Mouse (Mus musculus) C2C12 (cell line): Measurements from ENCODE around the gene 6820408C15Rik. TPM values are rescaled to one million over a fixed set of nuclear protein-coding genes. Genes with fewer than 3 reads are reported as not detected.

Experiments used
- H3K27me3 ChIP-seq: one replicate; pipeline ENCODE4 v1.6.1; 2011; ENCODE audit not compliant: control insufficient read depth, insufficient read depth, insufficient read length
- H3K36me3 ChIP-seq: one replicate; pipeline ENCODE4 v1.6.1; 2011; ENCODE audit not compliant: control insufficient read depth, insufficient read depth
- H3K4me3 ChIP-seq: one replicate; pipeline ENCODE4 v1.5.1; 2011; ENCODE audit warnings: mild to moderate bottlenecking, control low read depth; ENCODE audit not compliant: poor library complexity, insufficient read depth, severe bottlenecking
- H3K79me2 ChIP-seq: one replicate; pipeline ENCODE4 v1.6.1; 2011; ENCODE audit not compliant: control insufficient read depth, insufficient read depth
- H3K79me3 ChIP-seq: one replicate; pipeline ENCODE4 v1.6.1; 2011; ENCODE audit warnings: low read depth, control low read depth
- H3ac ChIP-seq: one replicate; pipeline ENCODE3; 2011; ENCODE audit warnings: low read depth; ENCODE audit not compliant: control insufficient read depth, insufficient read length
- CEBPB ChIP-seq: IDR thresholded peaks from one replicate; pipeline ENCODE4 v1.6.1; 2011; ENCODE audit warnings: low read depth, mild to moderate bottlenecking, control low read depth, moderate library complexity
- CTCF ChIP-seq: IDR thresholded peaks from one replicate; pipeline ENCODE4 v1.5.1; 2011; ENCODE audit not compliant: control insufficient read depth, insufficient read depth, insufficient read length
- FOSL1 ChIP-seq: IDR thresholded peaks from one replicate; pipeline ENCODE4 v1.8.0; 2011; ENCODE audit warnings: mild to moderate bottlenecking, low read length; ENCODE audit not compliant: poor library complexity, insufficient read depth, severe bottlenecking
- MAX ChIP-seq: IDR thresholded peaks from one replicate; pipeline ENCODE4 v1.6.1; 2011; ENCODE audit warnings: mild to moderate bottlenecking, control low read depth
- MYOD1 ChIP-seq: IDR thresholded peaks from one replicate; pipeline ENCODE4 v1.6.1; 2011; ENCODE audit warnings: low read depth; ENCODE audit not compliant: control insufficient read depth, insufficient read length
- MYOG ChIP-seq: IDR thresholded peaks from one replicate; pipeline ENCODE4 v1.6.1; 2011; ENCODE audit not compliant: control insufficient read depth, insufficient read length; ENCODE audit errors: extremely low read depth
- USF1 ChIP-seq: IDR thresholded peaks from one replicate; pipeline ENCODE4 v1.6.1; 2011; ENCODE audit warnings: low read depth, mild to moderate bottlenecking, control low read depth, moderate library complexity
- polyA plus RNA-seq: library from polyadenylated mRNA; unstranded; fragments of >200 nt; fragmentation: generic; extraction: Trizol; gene quantifications from one replicate; pipeline ENCODE4 v1.2.1, GENCODE M21; 2012; ENCODE audit warnings: missing spikeins

Gene 6820408C15Rik
- polyA plus RNA-seq, 1 experiment, result 0.09 TPM

DNA sequence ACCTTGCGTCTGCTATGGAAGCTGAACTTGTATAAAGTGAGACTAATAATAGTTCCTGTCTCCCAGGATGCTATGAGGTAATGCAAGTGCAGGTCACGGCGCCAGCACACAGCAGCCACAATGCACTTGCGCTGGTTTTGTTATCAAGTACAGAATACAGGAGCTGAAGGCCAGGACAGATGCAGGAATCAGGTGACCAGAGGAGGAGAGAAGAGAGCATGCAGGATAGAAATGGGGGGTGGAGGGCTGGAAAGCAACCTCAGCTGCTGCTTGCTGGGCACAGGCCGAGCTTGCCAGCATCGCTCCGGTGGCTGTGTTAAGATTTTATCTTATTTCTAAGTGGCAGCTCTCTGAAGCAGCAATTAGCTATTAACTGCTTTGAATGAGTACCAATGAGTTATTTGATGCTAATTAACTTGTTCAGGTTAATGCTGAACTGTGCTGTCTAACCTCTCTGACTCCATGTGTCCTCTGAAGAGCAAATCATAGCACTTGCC is 21.1 kb downstream of the 6820408C15Rik start:
- TF ChIP-seq FOSL1 (no peak), CEBPB (no peak), USF1 (no peak), MYOD1 (no peak), CTCF (no peak), MAX (no peak), MYOG (no peak)

DNA sequence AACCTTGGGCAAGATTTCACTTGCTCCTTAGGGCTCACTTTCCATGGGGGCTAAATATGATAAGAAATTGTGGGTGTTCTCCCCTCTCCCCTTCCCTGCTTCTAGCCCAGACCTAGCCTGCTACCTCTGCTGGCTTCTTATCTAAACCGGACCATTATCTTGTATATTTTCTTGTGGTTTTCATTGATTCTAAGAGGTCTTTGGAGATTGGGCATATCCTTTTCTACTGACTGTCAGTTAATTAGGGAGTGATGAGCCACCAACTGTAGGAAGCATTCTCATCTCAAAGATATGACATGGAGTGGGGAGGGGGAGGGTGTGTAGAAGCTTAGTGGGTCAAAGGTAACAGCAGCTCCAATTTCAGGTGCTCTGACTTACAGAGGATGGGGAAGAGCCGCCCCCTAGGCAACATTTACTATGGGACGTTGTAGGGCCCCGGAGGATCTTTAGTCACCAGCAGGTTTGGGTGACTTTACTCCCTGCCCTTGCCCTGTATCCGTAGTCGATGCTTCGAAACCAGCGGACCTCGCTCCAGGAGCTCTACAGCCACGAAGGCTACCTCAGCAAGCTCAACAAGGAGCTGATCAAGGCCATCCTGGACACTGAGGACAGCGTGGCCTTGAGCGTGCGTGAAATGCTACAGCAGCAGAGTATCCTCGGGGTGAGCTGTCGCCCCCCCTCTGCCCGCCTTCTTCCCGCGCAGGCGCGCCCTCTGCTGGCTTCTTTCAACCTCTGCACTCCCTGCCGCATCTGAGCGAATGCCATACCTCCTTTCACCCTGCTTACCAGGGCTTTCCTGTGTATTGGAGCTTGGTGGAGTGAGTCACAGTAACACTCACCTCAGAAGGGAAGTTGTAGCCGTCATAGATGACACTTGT is 21.8 kb downstream of the 6820408C15Rik start:
- Histone ChIP-seq H3K36me3 (no peaks in the 10 kb centered on the region), H3K27me3 (no peaks in the 10 kb centered on the region), H3K79me3 (no peaks in the 10 kb centered on the region), H3ac (peak overlapping the region; percentile 67), H3K4me3 (no peak overlapping the region), H3K79me2 (no peaks in the 10 kb centered on the region)
- peak; percentile 94 for TF ChIP-seq CTCF
- TF ChIP-seq MYOD1, result no peak

More for the DNA sequence above, 21.1 kb downstream of the 6820408C15Rik start:
- no peaks in the 10 kb centered on the region for H3K27me3 ChIP-seq
- no peaks in the 10 kb centered on the region for H3K79me3 ChIP-seq
- H3K4me3 ChIP-seq, result no peak overlapping the region
- no peaks in the 10 kb centered on the region for H3K36me3 ChIP-seq
- no peak overlapping the region for H3ac ChIP-seq
- no peaks in the 10 kb centered on the region for H3K79me2 ChIP-seq

GRCm38 (mm10) chr2:152438963-152439362 is 23.6 kb downstream of the 6820408C15Rik start:
- no peaks in the 10 kb centered on the region for H3K79me3 ChIP-seq
- H3ac ChIP-seq, result no peak overlapping the region
- no peaks in the 10 kb centered on the region for H3K27me3 ChIP-seq
- H3K79me2 ChIP-seq, result no peaks in the 10 kb centered on the region
- no peaks in the 10 kb centered on the region for H3K36me3 ChIP-seq
- TF ChIP-seq CTCF, result no peak
- no peak for TF ChIP-seq MYOD1
- TF ChIP-seq USF1, result no peak
- TF ChIP-seq MYOG, result no peak
- TF ChIP-seq FOSL1, result no peak
- TF ChIP-seq CEBPB, result no peak
- TF ChIP-seq MAX, result no peak
- no peak overlapping the region for H3K4me3 ChIP-seq

DNA sequence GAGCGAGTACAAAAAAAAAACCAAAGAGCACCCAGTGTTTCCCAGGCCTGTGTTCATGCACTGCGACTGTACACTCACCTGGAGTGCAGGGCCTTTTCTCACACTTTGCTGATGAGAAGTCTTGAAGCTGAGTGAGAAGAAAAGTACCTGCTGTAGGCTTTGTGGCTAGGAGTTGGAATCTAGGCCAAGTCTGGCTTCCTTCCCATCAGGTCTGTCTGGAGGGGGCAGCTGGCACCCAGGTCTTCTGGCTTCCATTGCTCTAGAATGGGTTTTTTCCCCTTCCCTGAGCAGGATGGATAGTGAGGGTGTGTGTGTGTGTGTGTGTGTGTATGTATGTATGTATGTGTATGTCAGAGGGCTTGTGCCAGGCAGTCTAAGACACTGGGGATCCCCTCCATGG is 24.4 kb downstream of the 6820408C15Rik start:
- no peaks in the 10 kb centered on the region for H3K79me2 ChIP-seq
- no peak overlapping the region for H3ac ChIP-seq
- no peaks in the 10 kb centered on the region for H3K36me3 ChIP-seq
- H3K4me3 ChIP-seq, result no peak overlapping the region
- no peaks in the 10 kb centered on the region for H3K27me3 ChIP-seq
- no peaks in the 10 kb centered on the region for H3K79me3 ChIP-seq
- no peak for TF ChIP-seq CTCF
- TF ChIP-seq MAX, result no peak
- no peak for TF ChIP-seq CEBPB
- no peak for TF ChIP-seq FOSL1
- no peak for TF ChIP-seq USF1
- no peak for TF ChIP-seq MYOG
- TF ChIP-seq MYOD1, result no peak

GRCm38 (mm10) chr2:152442322-152442721 is 26.9 kb downstream of the 6820408C15Rik start:
- TF ChIP-seq MYOG, result no peak
- no peak for TF ChIP-seq CEBPB
- no peak for TF ChIP-seq FOSL1
- TF ChIP-seq MYOD1, result no peak
- no peak for TF ChIP-seq CTCF
- no peak for TF ChIP-seq MAX
- TF ChIP-seq USF1, result no peak
- Histone ChIP-seq H3K79me3 (no peaks in the 10 kb centered on the region), H3K36me3 (no peaks in the 10 kb centered on the region), H3K79me2 (no peaks in the 10 kb centered on the region), H3K27me3 (peaks cover 8% of the 10 kb centered on the region), H3K4me3 (no peak overlapping the region), H3ac (no peak overlapping the region)

DNA sequence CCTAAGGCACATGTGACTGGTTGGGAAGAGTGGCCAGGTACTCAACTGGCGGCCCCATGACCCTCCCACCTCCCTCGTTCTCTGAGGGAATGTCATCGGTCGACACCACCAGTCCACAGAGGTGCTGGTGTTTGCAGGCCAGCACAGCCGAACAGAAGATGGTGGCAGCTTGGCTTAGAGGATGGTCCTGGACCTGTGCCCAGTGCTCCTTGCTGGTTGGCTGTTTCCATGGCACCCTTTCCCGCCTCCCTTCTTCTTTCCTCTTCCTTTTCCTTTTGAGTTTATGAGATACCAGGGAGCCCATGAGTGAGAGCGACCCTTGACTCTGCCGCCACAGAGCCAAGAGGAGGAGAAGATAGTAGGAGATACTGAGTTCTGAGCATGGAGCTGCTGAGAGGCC is 27.9 kb downstream of the 6820408C15Rik start:
- no peaks in the 10 kb centered on the region for H3K36me3 ChIP-seq
- TF ChIP-seq MAX (no peak), MYOG (no peak), CTCF (no peak)
- no peak overlapping the region for H3K4me3 ChIP-seq
- H3K79me2 ChIP-seq, result no peaks in the 10 kb centered on the region
- H3ac ChIP-seq, result no peak overlapping the region
- no peaks in the 10 kb centered on the region for H3K79me3 ChIP-seq
- H3K27me3 ChIP-seq, result peaks cover 8% of the 10 kb centered on the region
